Mouse (Mus musculus) C2C12 (cell line): Measurements from ENCODE around the gene BC049762.

ENCODE experiments used
- CEBPB ChIP-seq: IDR thresholded peaks from one replicate; pipeline ENCODE4 v1.6.1; 2011; ENCODE audit warnings: low read depth, mild to moderate bottlenecking, control low read depth, moderate library complexity
- CTCF ChIP-seq: IDR thresholded peaks from one replicate; pipeline ENCODE4 v1.5.1; 2011; ENCODE audit not compliant: control insufficient read depth, insufficient read depth, insufficient read length
- MAX ChIP-seq: IDR thresholded peaks from one replicate; pipeline ENCODE4 v1.6.1; 2011; ENCODE audit warnings: mild to moderate bottlenecking, control low read depth
- MYOD1 ChIP-seq: IDR thresholded peaks from one replicate; pipeline ENCODE4 v1.6.1; 2011; ENCODE audit warnings: low read depth; ENCODE audit not compliant: control insufficient read depth, insufficient read length
- USF1 ChIP-seq: IDR thresholded peaks from one replicate; pipeline ENCODE4 v1.6.1; 2011; ENCODE audit warnings: low read depth, mild to moderate bottlenecking, control low read depth, moderate library complexity

DNA sequence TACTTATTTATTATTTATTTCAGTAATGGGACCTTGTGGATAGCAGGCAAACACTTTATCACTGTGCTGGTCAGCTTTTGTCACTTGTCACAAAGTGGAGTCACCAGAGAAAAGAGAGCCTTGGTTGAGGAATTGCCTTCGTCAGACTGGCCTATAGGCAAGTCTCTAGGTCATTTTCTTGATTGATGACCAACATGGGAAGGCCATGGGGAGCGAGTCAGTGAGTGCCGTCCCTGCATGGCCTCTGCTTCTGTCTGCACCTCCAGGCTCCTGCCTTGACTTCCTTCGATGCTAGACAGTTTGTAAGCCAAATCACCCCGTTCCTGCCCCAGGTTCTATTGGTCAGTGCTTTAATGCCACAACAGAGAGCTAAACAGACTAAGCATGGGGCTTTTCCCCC lies 39.5 kb upstream of the BC049762 start:
- TF ChIP-seq CTCF = no peak
- no peak for TF ChIP-seq USF1
- TF ChIP-seq MAX = no peak
- no peak for TF ChIP-seq CEBPB
- TF ChIP-seq MYOD1 = no peak
